Mouse (Mus musculus): ENCODE data around the gene Scaf4.
"Not testable (repeated sequence)": the region's sequence is repeated elsewhere in the genome, so short reads cannot be mapped to it uniquely, and the experiment has no call there.

Scaf4 gene

DNA sequence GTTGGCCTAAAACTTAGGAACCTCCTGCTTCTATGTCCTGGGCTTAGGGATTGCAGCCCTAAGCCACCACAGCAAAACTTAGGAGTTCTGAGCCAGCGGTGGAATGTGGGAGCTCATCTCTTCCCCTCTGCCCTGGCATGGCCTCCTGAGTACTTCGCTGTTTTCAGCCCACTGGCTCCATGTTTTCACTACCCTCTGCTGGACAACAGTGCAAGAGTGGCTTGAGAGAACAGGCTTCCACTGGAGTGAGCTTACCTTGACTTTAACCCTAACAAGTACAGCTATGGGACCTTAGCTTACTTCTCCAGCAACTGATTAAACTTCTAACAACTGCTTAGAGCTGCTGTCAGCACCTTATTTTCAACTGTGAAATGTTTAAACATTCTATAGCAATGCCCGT, 49.1 kb downstream of the Scaf4 start:
- DNase-seq (ENCODE audit: low spot score in 2 of 2) = no peak

DNA sequence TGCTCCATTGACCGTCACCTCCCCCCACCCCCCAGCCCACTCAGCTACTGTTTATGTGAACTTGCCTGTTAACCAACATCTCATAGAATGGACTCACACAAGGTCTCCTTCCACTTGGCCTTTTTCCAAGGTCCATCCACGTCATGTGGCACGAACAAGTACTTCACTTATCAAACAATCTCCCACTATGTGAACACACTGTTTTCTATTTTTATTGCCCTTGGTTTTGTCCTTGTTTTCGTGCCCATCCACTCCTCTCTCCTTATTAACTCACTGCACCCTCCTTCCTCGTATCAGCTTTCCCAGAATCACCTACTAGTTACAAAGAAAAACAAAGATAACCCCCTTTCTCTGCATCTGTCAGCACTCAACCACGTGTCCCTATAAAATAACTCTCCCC, 49.7 kb downstream of the Scaf4 start:
- no peak for DNase-seq (ENCODE audit: low spot score in 2 of 2)

DNA sequence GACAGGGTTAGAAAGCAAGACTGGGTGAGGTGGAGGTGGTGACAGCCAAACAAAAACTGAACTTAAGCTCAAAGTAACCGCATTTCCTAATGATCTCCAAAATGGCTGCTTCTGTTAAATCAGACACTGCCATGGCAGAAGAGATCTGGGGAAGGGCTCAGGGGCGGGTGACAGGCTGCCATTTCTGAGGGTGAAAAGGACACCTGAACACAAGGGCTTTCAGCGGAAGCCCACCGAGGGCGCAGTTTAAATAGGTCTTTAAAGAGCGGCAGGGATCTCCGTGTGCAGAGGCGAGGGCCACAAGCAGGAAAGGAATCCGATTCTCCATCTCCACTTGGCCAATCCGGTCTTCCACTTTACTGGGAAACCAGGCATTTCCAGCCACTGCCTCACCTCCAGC, 50.6 kb downstream of the Scaf4 start:
- no peak for DNase-seq (ENCODE audit: low spot score in 2 of 2)

DNA sequence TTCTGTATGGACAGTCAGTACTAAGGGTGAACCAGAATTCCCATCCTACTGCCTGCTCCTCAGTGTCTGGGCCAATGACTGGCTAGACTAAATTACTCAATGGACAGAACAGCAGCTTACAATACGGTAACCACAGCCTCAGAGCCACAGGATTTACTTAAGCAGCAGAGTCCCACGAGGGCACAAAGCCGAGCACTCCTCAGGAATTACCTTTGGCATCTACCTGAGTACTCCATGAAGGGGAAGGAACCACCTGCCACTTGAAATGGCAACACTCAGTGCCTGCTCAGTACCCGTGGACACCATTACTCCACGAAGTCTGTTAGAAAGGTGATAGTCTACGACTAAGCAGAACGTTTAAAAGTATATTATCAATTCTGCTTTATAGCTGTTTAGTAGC, 53.0 kb downstream of the Scaf4 start:
- DNase-seq (ENCODE audit: low spot score in 2 of 2) = no peak

DNA sequence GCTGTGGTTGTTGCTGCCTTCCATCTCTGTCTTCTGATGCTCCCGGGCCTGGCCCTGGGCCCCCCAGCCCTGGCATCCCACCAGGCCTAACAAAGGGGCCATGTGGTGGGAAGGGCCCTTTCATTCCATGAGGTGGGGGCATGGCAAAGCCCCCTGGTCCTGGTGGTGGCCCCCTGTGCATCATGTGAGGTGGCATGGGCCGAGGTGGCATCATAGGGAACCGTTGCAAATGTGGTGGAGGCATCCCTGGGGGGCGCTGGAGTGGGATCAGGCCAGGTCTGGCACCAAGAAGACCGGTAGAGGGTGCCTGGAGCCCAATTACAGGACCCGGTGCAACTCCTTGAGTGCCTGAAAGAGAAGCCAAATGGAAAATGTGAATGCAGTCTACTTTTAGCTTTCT, 54.4 kb downstream of the Scaf4 start:
- no peak for DNase-seq (ENCODE audit: low spot score in 2 of 2)

DNA sequence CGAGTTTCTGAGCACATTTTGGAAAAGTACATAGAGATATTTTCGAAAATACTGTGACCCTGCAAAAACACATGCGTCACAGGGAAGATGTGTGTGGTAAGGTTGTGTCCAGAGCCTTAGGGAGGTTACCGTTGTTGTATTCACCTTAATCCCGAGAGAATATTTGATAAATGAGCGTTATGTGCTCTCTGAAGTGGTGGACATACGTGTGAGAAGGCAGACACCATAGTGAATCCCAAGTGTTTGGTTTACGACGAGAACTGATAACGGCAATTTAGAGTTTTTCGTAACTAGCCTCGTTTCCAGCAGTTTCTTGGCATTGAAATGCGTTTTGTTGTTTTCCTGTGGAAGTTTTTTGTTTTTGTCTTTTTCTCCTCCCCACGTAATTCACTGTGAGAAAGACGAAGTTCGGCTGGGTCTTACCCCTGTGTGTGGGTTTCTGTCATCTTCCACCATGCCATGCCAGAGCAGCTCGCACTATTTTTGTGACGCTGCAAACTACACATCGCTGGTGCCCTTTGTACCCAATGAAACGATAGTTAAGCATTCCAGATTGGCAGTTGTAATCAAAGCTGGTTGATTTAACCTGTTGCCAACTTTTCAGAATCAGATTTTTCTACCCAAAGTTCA, 62.7 kb downstream of the Scaf4 start:
- no peak for DNase-seq (ENCODE audit: low spot score in 2 of 2)

DNA sequence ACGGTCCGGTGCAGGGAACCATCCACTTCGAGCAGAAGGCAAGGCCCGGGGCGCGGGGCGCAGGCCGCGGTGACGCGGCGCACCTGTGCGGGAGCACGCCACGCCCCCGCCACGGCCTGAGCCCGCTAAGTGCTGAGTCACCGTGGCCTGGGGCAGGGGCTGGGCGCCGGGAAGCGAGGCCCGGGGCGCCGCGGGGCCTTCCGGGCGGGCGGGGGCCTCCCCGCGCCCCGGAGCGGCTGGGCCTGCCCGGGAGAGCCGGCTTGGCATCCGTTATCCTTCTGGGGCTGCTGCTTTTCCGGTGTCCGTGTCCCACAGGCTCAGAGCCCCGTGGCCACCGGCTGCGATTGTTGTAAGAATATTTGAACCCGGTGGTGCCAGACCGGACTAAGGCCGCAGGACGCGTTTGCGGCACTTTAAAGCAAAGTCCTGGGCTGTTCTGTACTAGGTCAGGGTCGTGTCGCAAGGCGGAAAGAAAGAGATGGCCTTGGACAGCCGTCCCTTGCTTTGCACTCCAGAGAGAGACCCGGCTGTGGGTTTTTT, 63.3 kb downstream of the Scaf4 start:
- peak in 1 of 2 experiments; percentile 33 for DNase-seq (ENCODE audit: low spot score in 2 of 2)

DNA sequence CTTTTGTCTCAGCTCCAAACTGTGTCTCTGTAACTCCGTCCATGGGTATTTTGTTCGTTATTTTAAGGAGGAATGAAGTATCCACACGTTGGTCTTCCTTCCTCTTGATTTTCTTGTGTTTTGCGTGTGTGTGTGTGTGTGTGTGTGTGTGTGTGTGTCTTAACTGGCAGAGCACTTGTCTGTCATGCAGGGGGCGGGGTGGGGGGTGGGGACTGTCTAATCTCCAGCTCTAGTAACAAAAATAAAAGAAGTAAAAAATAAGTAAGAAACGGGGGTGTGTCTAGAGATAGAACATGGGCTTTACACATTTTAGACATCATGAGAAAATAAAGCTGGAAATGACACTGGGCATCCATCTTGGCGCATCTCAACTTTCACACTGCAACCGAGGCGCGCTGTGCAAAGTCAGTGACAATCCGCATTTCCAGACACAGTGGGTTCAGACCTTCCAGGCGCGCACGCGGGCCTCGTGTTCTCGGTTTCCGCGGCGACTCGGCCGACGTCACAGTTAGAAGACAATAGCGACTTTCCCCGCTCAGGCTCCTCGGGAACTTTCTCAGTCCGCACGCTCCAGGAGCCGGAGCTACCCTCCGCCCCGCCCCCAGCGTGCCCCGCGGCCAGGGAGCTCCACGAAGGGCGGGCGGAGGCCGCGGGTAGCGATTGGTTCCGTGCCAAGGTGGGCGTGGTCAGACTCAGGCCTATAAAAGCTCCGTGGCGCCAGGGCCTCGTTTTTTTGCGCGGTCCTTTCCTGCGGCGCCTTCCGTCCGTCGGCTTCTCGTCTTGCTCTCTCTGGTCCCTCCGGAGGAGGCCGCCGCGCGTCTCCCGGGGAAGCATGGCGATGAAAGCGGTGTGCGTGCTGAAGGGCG, 64.0 kb downstream of the Scaf4 start, which contains the start of gene Sod1:
Sod1 (plus strand) TSS at position 729 of the 866 bp plus-strand sequence.
- DNase-seq (ENCODE audit: low spot score in 2 of 2) = peak; percentile 93

DNA sequence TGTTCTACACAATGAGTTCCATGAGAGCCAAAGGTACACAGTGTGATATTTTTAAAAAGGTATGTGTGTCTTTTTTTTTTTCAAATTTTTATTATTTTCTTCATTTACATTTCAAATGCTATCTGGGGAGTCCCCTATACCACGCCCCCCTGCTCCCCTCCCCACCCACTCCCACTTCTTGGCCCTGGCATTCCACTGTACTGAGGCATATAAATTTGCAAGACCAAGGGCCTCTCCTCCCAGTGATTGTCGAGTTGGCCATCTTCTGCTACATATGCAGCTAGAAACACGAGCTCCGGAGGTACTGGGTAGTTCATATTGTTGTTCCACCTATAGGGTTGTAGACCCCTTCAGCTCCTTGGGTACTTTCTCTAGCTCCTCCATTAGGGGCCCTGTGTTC, 64.9 kb downstream of the Scaf4 start:
- DNase-seq (ENCODE audit: low spot score in 2 of 2) = not testable (repeated sequence)

DNA sequence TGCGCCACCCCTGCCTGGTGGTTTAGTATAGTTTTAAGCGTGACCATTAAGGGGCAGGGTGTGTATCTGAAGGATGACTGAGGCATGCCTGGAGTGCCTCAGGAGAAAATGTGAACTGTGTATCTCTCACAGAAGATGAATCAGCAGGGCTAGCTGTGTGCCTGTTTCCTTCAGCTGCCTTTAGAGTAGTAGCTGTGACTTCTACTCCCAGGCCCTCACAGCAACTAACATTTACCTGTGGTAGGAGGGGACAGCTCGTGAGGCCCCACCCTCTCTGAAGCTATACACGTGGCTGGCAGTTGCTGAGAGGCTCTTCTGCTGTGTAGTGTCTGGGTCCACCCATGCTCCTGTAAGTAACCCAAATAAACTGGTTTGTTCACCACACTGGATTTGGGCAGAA, 66.4 kb downstream of the Scaf4 start:
- no peak for DNase-seq (ENCODE audit: low spot score in 2 of 2)

DNA sequence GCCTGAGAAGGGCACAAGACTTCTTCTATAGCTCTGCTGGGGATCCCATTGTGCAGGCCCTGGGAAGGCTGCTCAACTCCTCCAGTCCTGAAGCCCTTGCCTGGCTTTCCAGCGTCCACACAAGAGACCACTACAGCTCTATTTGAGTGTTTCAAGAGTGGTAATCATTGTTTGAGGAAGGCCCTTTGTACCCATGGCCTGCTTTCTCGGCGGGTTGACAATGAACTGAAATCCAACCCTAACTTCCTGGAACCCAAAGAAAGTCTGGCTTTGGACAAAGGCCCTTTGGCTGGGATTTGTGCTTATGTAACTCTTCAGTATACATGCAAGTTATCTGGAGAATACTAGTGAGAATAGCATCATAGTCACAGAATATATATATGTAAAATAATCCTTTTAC, 66.9 kb downstream of the Scaf4 start:
- DNase-seq (ENCODE audit: low spot score in 2 of 2) = no peak

DNA sequence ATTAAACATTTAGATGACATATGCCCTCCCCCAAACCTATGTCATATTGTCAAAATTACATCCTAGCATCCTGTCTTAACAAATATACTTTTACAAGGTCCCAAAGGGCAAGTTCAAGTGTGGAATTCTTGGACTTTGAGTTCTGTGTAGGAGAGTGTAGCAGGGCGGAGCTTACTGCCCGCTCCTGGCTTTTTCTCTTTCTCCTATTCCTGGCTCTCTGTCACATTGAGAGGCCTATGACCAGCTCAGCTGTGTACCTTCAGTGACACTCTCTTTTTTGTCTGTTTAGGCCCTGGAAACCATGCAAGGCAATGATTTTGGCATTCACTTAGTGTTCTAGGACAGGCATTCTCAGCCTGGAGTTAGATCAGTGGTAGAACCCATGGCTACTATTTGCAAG, 67.9 kb downstream of the Scaf4 start:
- DNase-seq (ENCODE audit: low spot score in 2 of 2) = no peak

DNA sequence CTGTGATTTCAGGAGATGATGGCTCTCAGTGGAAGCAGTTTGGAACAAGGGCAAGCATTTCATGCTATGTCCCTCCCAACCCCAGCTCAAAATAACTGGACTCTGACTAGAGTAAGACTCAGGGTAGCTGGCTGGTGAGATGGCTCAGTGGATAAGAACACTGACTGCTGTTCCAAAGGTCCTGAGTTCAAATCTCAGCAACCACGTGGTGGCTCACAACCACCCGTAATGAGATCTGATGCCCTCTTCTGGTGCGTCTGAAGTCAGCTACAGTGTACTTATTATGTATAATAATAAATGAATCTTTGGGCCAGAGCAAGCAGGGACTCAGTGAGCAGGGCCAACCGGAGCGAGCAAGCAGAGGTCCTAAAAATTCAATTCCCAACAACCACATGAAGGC, 68.4 kb downstream of the Scaf4 start:
- DNase-seq (ENCODE audit: low spot score in 2 of 2) = not testable (repeated sequence)

DNA sequence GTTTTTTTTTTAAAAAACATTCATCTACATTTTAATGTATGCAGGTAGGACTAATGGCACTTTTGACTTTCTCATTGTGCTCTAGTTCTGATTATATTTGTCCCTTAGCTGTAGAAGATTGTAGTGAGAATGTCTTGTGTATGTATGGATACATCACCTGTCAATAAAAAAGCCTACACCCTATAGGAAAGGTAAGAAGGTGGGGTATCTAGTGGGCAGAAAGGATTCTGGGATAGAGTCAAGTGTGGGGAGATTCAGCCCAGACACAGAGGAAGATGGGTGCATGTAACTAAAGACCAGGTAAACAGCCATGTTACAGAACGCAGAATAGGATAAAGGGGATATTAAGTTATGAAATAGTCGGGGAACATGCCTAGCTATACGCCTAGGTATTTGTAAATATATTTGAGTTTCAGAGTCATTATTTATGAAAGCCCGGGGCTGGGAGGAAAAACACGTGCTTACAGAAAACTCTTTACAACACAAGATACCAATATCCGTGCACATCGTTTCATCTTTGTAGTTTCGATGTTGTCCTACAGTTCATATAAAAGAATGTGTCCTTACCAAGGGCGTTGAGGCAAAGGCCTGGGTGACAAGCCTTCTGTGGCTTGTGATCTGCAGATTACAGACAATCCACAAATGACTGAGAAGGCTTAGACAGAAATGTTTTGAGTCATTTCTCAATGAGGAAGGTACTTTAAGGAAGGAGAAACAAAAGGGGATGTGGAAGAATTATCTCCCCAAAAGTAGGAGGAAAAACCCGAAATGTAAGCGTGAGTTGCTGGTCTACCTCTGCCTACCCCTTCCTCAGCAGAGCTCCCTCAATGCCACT, 69.4 kb downstream of the Scaf4 start:
- DNase-seq (ENCODE audit: low spot score in 2 of 2) = no peak

DNA sequence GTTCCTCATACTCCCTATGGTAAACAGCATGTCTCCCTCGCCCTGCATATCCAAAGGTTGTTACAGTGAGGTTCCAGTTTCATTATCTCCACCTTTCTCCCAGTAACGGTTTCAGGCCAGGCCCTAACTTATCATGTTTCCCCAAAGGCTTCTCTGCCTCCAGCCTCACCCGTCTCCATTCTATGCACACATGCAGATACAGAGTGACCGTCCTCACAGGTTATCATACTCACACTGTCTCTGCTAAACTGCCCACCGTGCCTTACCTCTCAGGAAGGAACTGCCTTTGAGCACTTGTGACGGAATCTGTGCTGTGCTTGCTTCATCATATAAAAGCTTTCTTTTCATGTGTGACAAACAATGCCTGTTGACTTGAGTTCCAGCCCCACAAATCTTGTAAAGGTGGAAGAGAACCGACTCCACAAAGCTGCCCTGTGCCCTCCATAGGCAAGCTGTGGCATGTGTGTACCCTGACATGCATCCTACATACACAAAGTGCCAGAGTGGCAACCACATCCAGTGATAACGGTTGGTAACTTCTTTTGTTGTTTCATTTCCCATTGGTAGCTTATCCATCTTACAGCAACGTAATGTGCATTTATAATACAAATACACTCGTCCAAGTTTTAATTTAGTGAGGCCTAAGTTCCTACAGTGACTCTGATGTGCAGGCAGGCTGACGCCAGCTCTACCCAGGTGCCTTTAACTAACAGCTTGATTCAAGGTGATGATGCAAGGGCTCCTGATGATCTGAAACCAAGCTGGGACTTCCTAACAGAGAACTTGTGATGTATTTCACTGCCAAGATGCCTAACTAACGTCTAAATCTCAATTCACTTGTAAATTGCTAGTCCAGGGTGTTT, 70.6 kb downstream of the Scaf4 start:
- no peak for DNase-seq (ENCODE audit: low spot score in 2 of 2)

DNA sequence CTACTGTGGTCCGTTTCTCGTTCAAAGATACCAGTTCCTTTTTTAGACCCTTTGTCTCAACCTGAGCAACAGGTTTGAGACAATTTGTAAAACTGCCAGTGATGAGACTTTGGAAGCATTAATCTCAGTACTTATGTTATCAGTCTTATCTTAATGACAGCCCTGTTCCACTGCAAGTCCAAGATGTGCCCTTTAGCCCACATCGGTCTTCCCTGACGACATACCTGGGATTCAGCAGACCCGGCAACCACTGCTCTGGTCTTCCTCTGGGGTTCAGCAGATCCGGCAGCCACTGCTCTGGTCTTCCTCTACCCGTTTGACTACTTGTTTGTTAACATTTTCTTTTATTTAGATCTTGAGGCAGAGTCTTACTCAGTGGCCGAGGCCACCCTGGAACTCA, 72.5 kb downstream of the Scaf4 start:
- DNase-seq (ENCODE audit: low spot score in 2 of 2) = no peak

DNA sequence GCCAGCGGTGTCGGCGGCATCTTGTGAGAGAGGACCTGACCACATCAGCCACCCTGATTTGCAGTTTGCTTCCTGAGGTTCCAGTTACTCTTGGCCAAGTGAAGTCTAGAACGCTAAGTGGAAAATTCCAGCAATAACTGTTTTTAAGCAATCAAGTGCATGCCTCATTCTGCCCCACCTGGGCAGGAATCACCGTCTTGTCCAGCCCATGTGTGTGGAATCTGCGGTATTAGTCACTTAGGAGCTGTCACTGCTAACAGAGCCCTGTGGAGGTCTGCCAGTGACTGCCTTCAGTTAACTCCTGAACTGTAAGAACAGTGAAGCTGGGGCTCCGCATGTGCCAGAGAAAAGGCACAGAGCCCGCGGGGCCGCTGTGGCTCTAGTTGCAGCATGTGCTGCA, 73.6 kb downstream of the Scaf4 start:
- DNase-seq (ENCODE audit: low spot score in 2 of 2) = no peak

DNA sequence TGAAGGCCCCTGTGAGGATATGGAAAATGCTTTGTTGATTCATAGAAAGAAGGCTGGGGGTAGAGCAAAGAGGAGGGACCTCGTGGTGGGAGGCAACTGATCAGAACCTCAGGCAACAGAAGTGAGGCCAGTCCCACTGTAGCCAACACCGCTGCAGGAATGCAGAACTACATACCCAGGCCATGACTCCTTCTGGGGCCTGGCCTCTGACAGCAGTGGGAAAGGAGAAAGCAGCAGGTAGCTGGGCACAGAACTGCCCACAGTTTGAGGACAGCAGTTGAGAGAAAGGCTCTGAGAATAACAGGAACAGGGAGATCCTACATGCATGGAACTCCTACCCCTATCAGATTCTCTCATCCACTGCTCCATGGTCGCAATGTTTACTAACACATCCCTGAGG, 75.3 kb downstream of the Scaf4 start:
- DNase-seq (ENCODE audit: low spot score in 2 of 2) = no peak

DNA sequence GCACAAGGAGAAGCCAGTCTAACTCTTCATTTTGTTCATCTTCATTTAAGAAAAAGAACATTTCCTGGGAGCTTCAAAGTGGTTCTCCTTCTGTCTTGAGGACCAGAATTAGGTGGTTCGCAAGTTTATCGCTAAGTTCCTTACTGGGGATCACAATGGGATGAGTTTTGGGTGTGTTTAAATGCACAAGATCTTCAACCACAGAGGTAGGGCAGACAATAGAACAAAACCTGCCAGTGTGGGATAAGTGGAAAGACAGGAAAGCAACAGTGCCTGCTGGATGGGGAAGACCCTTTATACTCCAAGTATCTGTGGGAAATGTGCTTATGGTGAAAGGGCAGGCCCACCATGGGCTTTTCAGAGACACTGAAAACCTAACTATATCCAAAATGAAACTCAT, 79.4 kb downstream of the Scaf4 start:
- no peak for DNase-seq (ENCODE audit: low spot score in 2 of 2)

DNA sequence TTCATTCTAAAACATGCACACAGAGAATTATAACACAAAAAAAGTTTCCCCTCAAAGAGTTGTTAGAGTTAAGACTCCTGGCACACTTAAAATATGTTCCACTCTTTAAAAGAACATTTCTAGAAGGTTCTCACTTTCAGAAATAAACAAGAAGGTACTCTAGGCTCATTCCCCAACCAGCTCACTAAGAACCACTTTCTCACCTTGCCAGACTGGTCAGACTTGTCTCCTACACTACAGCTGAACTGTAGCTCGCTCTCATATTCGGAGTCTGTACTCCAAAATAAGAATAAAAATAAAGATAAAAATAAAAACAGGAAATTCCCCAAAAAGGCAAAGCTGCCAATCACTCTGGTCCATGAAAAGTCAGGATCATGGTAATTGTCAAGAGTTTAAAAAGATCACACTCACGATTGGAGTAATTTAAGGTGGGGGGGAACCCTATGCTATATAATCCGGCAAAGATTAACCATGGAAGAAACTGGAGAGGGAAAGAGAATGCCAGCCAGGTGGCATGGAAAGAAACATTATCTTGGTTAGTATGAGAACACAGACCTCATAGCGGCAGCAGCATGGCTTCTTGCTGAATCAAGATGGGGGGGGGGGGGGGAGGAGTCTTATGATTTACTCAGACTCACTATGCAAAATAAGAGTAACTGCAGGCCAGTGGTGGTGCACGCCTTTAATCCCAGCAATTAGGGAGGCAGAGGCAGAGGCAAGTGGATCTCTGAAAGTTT, 80.9 kb downstream of the Scaf4 start:
- no peak for DNase-seq (ENCODE audit: low spot score in 2 of 2)

DNA sequence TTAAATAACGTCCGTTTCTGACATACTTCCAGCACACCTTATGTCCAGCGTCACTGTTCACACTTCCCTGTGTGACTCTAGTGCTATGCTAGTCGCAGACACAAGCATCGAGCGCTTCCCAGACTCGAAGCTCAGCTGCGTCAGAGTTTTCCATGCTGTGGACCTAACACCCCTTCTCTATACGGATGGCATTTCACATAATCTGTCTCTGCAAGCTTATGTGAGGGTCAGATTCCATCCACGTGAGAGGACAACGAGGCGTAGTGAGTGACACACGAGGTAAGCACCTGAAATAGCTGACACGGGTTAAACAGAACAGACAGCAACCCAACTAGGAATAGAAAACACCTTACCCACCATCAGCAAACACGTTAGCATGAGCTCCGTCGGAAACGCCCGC, 82.2 kb downstream of the Scaf4 start:
- no peak for DNase-seq (ENCODE audit: low spot score in 2 of 2)

Measured in frontal cortex, postnatal 25 days (tissue).